Mouse (Mus musculus) hindbrain, embryonic 11.5 days (tissue): Measurements from ENCODE around the gene Lef1. TPM values are rescaled to one million over a fixed set of nuclear protein-coding genes. Genes with fewer than 3 reads are reported as not detected.

Source experiments
- ATAC-seq: fragments of 200-750 bp; cut with Nextera tagmentation; 2 replicates; pipeline ENCODE4 v1.8.0; 2017; ENCODE audit warnings: mild to moderate bottlenecking, moderate TSS enrichment, moderate library complexity; ENCODE audit not compliant: low FRiP score
- DNase-seq: peaks from one replicate; pipeline ENCODE4 v3.0.0-alpha.2; 2015; ENCODE audit warnings: low spot score
- H3K27ac ChIP-seq: fragments of 300-500 bp; sonication (generic); 2 replicates; pipeline ENCODE4 v1.5.1; 2014; ENCODE audit warnings: mild to moderate bottlenecking, low read depth, low read length
- H3K27me3 ChIP-seq: fragments of 300-500 bp; sonication (generic); 2 replicates; pipeline ENCODE4 v1.6.1; 2014; ENCODE audit warnings: mild to moderate bottlenecking, low read length, moderate library complexity, mixed read lengths; ENCODE audit not compliant: control insufficient read depth, insufficient read depth
- H3K36me3 ChIP-seq: fragments of 300-500 bp; sonication (generic); 2 replicates; pipeline ENCODE4 v1.6.1; 2014; ENCODE audit warnings: mild to moderate bottlenecking, low read length, moderate library complexity, mixed read lengths; ENCODE audit not compliant: control insufficient read depth, insufficient read depth
- H3K4me1 ChIP-seq: fragments of 300-500 bp; sonication (generic); replicated peaks from 2 replicates; pipeline ENCODE4 v1.6.1; 2014; ENCODE audit warnings: low read length, mixed read lengths; ENCODE audit not compliant: control insufficient read depth, insufficient read depth
- H3K4me2 ChIP-seq: fragments of 300-500 bp; sonication (generic); replicated peaks from 2 replicates; pipeline ENCODE4 v1.6.1; 2014; ENCODE audit warnings: mild to moderate bottlenecking, low read depth, low read length
- H3K4me3 ChIP-seq: fragments of 300-500 bp; sonication (generic); 2 replicates; pipeline ENCODE4 v1.5.1; 2014; ENCODE audit warnings: low read depth, low read length
- H3K9ac ChIP-seq: fragments of 300-500 bp; sonication (generic); 2 replicates; pipeline ENCODE4 v1.6.1; 2014; ENCODE audit warnings: low read depth, low read length
- H3K9me3 ChIP-seq: fragments of 300-500 bp; sonication (generic); 2 replicates; pipeline ENCODE4 v1.6.1; 2016; ENCODE audit warnings: low read length; ENCODE audit not compliant: control insufficient read depth
- WGBS: fragments of 180-500 bp; shearing (Covaris S2); extraction: QIAGEN DNeasy Blood & Tissue Kit; methylation state at CpG from one replicate; pipeline ENCODE4 v1.1.7; 2014; 5-methylcytosine and 5-hydroxymethylcytosine counted together
- polyA plus RNA-seq: library from polyadenylated mRNA; unstranded; fragments of >200 nt; fragmentation: Nextera tagmentation; extraction: Ambion mirVana; gene quantifications from 2 replicates; pipeline ENCODE4 v1.2.1, GENCODE M21; 2014

Lef1 gene
- polyA plus RNA-seq, 1 experiment from 2014 or later: 24.6 TPM

DNA sequence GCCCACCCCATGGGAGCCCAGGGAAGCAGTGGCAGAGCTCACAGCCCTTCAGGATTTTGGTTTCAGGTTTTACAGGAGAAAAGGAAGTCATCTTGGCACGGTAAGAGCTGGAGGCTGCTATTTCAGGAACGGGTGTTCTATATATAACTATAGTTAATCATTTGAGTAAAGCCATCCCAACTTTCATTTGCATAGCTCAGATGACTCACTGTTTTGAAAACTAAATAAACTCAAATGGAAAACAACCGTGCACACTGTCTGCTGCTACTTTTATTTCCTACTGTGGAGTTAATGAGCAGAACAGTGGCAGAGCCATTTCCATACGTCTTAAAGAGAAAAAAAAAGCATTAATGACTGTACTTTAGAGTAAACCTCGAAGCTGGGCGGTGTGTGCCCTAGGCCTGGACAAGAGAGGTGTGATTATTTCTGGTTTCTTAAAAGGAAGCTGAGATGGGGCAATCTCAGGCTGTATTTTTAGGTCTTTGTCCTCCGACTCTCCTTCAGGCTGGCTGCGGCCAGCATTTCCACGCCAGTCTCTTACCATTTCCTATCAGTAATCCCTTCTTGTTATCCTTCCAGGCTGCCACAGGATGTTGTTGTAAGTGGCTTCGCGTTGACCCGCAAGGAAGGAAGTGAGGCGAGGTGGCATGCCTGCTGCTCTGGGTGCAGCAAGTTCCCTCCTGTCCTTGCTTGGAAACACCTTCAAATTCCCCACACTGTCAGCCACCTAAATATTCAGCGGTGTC, 29.2 kb downstream of the Lef1 start:
- DNase-seq: no peak
- no peak overlapping the region for H3K9ac ChIP-seq
- 72% methylated on average over 14 of the region's 14 CpGs for WGBS
- H3K4me1 ChIP-seq: no peaks in the 10 kb centered on the region
- ATAC-seq: no peak
- no peaks in the 10 kb centered on the region for H3K9me3 ChIP-seq
- H3K27me3 ChIP-seq: peaks cover 15% of the 10 kb centered on the region
- H3K27ac ChIP-seq: no peak overlapping the region
- no peak overlapping the region for H3K4me3 ChIP-seq
- no peaks in the 10 kb centered on the region for H3K36me3 ChIP-seq
- no peak overlapping the region for H3K4me2 ChIP-seq

GRCm38 (mm10) chr3:131140091-131140462, 29.8 kb downstream of the Lef1 start:
- no peak overlapping the region for H3K4me3 ChIP-seq
- ATAC-seq (no peak), DNase-seq (no peak)
- no peak overlapping the region for H3K4me2 ChIP-seq
- H3K4me1 ChIP-seq: no peaks in the 10 kb centered on the region
- 92% methylated on average over 7 of the region's 7 CpGs for WGBS
- H3K9ac ChIP-seq: no peak overlapping the region
- no peaks in the 10 kb centered on the region for H3K9me3 ChIP-seq
- no peak overlapping the region for H3K27ac ChIP-seq
- peaks cover 15% of the 10 kb centered on the region for H3K27me3 ChIP-seq
- H3K36me3 ChIP-seq: no peaks in the 10 kb centered on the region

- Histone ChIP-seq H3K27ac (no peak overlapping the region), H3K4me3 (no peak overlapping the region), H3K4me2 (no peak overlapping the region), H3K9ac (no peak overlapping the region), H3K36me3 (no peaks in the 10 kb centered on the region), H3K9me3 (no peaks in the 10 kb centered on the region), H3K4me1 (no peaks in the 10 kb centered on the region), H3K27me3 (peaks cover 15% of the 10 kb centered on the region)
- WGBS: 11% methylated on average over 4 of the region's 4 CpGs
- ATAC-seq (no peak), DNase-seq (peak; percentile 36)
These were observed 31.3 kb downstream of the Lef1 start for GRCm38 (mm10) chr3:131141546-131141945.

- Histone ChIP-seq H3K9ac (no peak overlapping the region), H3K4me2 (no peak overlapping the region), H3K9me3 (no peaks in the 10 kb centered on the region), H3K4me3 (no peak overlapping the region), H3K27ac (no peak overlapping the region), H3K36me3 (no peaks in the 10 kb centered on the region), H3K4me1 (no peaks in the 10 kb centered on the region), H3K27me3 (peaks cover 15% of the 10 kb centered on the region)
- ATAC-seq: no peak
- 49% methylated on average over 2 of the region's 2 CpGs for WGBS
- no peak for DNase-seq
These were observed 34.0 kb downstream of the Lef1 start for GRCm38 (mm10) chr3:131144250-131144649.

- WGBS: 91% methylated on average over 4 of the region's 4 CpGs
- no peak overlapping the region for H3K4me2 ChIP-seq
- no peaks in the 10 kb centered on the region for H3K9me3 ChIP-seq
- H3K27me3 ChIP-seq: no peaks in the 10 kb centered on the region
- H3K9ac ChIP-seq: no peak overlapping the region
- H3K27ac ChIP-seq: no peak overlapping the region
- DNase-seq: no peak
- H3K4me3 ChIP-seq: no peak overlapping the region
- no peaks in the 10 kb centered on the region for H3K36me3 ChIP-seq
- ATAC-seq: no peak
- no peaks in the 10 kb centered on the region for H3K4me1 ChIP-seq
These were observed 42.6 kb downstream of the Lef1 start for GRCm38 (mm10) chr3:131152921-131153320.

DNA sequence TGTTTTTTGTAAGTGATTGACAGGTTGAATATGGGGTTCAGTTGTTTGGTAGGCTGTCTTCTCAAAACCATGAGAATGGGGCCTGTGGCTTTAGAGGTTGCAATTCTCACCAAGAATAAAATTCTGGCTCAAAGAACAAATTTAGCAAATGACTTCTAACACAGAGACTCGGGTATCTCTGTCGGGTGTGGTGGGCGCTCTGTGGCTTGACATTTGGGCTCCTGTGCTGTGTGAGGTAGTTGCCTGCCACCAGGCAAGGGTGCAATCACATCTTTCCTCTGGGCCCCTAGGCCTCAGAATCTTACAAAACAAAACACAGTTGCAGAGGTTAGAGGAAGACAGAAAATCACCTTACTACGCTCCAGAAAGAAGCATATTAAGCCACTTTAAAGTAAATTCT, 43.6 kb downstream of the Lef1 start:
- DNase-seq (no peak), ATAC-seq (no peak)
- Histone ChIP-seq H3K4me3 (no peak overlapping the region), H3K4me2 (no peak overlapping the region), H3K27me3 (no peaks in the 10 kb centered on the region), H3K27ac (no peak overlapping the region), H3K36me3 (no peaks in the 10 kb centered on the region), H3K4me1 (no peaks in the 10 kb centered on the region), H3K9ac (no peak overlapping the region), H3K9me3 (no peaks in the 10 kb centered on the region)
- 81% methylated on average over 4 of the region's 4 CpGs for WGBS

DNA sequence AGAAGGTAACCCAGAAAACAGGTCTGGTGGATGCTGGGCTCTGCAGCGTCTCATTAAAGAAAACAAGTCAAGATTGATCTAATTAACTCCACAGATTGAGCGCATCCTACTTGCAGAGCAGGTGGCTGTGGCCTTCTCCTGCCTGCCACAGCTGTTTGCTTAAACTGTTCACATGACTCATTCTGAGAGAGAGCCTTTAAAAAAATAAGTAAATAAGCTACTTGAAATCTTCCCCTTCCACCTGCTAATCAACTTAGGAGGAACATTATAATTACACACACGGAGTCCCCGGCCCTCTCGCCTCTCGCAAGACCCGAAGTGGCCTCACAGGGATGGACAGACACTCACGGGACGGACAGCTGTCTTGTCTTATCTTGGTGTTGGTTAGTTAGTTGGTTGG, 44.3 kb downstream of the Lef1 start:
- Histone ChIP-seq H3K4me1 (no peaks in the 10 kb centered on the region), H3K27ac (no peak overlapping the region), H3K9me3 (no peaks in the 10 kb centered on the region), H3K4me3 (no peak overlapping the region), H3K27me3 (no peaks in the 10 kb centered on the region), H3K9ac (no peak overlapping the region), H3K36me3 (no peaks in the 10 kb centered on the region), H3K4me2 (no peak overlapping the region)
- ATAC-seq (no peak), DNase-seq (no peak)
- WGBS: 85% methylated on average over 9 of the region's 9 CpGs

GRCm38 (mm10) chr3:131155066-131155465, 44.8 kb downstream of the Lef1 start:
- DNase-seq (no peak), ATAC-seq (no peak)
- 79% methylated on average over 7 of the region's 7 CpGs for WGBS
- no peaks in the 10 kb centered on the region for H3K27me3 ChIP-seq
- no peaks in the 10 kb centered on the region for H3K9me3 ChIP-seq
- no peak overlapping the region for H3K27ac ChIP-seq
- no peak overlapping the region for H3K9ac ChIP-seq
- no peaks in the 10 kb centered on the region for H3K4me1 ChIP-seq
- H3K36me3 ChIP-seq: no peaks in the 10 kb centered on the region
- no peak overlapping the region for H3K4me3 ChIP-seq
- no peak overlapping the region for H3K4me2 ChIP-seq

- H3K4me2 ChIP-seq: no peak overlapping the region
- no peaks in the 10 kb centered on the region for H3K9me3 ChIP-seq
- H3K4me1 ChIP-seq: no peaks in the 10 kb centered on the region
- ATAC-seq (no peak), DNase-seq (no peak)
- 11% methylated on average over 3 of the region's 3 CpGs for WGBS
- no peak overlapping the region for H3K4me3 ChIP-seq
- H3K9ac ChIP-seq: no peak overlapping the region
- no peaks in the 10 kb centered on the region for H3K27me3 ChIP-seq
- H3K27ac ChIP-seq: no peak overlapping the region
- H3K36me3 ChIP-seq: no peaks in the 10 kb centered on the region
These were observed 45.4 kb downstream of the Lef1 start for GRCm38 (mm10) chr3:131155657-131156056.
